In genomic region chr15:29146631-29147030, GRCm38 (mm10) we compare ENCODE assay signal across 10 mouse cellular contexts.
"Had no signal": no experiment of that assay in that cellular context is flagged by ENCODE, and none has a peak within 500 bp of the region (broad histone marks: within the 10 kb centered on the region; RNA-seq: fewer than 3 reads in every experiment).

No protein-coding gene starts in this region.

- ATAC-seq: liver, postnatal 0 days; lung, postnatal 0 days; midbrain, embryonic 13.5 days; midbrain, embryonic 15.5 days had no signal

- DNase-seq: liver, postnatal 0 days; lung, adult 2 months; lung, postnatal 14 days; lung, postnatal 36 days; thymus, adult 18-20 months; thymus, postnatal 14 days; thymus, postnatal 36 days had no signal
